Mouse (Mus musculus) lung, postnatal 4 days (tissue): Measurements from ENCODE around the gene Tmem44.
A peak's percentile ranks its signal among the peaks of the same experiment; 100 is the strongest.
"Not testable (repeated sequence)": the region's sequence is repeated elsewhere in the genome, so short reads cannot be mapped to it uniquely, and the experiment has no call there.

Source experiments
- DNase-seq, 2 experiments: peaks; one replicate each; pipeline ENCODE4 v3.0.0; 2021

The Tmem44 gene

DNA sequence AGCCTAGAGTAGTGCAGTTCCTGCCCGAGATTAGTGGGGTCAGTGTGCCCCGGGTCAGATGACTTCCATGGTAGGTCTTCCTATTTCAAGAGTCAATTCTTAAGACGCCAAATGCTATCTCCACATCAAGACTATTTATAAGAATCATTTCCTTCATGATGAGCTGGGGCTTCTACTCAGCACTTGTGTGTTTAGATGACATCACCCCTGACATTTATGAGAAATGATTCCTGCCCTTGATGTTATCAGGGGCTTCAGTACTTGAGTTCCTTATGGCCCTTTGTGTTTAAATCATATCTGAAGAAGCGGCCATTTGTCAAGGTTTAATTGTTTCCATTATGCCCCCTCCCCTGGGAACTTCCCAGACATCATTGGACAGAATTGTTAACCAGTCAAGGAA is 58.9 kb downstream of the Tmem44 start:
- no peak for DNase-seq

- DNase-seq, result no peak
Measured at GRCm38 (mm10) chr16:30490791-30491190, 59.9 kb downstream of the Tmem44 start.

DNA sequence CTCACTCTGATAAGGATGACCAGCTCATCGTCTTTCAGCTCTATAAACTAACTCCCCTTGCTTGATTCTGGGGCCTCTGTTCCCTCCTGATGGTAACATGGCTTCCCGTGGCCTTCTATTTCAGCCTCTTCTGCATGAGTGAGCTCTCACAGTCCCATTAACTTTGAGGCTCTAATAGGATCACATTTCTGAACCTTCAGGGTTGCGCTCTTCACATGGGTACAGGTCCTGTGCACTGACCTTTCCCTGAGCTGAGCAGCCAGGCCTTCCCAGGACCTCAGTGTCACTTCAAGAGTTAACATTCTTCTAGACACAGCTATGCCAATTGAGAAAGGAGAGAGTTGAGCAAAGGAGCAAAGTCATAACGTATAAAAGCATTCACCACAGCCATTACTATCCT is 60.3 kb downstream of the Tmem44 start:
- DNase-seq, result no peak

- no peak for DNase-seq
Measured at GRCm38 (mm10) chr16:30489662-30490061, 61.0 kb downstream of the Tmem44 start.

DNA sequence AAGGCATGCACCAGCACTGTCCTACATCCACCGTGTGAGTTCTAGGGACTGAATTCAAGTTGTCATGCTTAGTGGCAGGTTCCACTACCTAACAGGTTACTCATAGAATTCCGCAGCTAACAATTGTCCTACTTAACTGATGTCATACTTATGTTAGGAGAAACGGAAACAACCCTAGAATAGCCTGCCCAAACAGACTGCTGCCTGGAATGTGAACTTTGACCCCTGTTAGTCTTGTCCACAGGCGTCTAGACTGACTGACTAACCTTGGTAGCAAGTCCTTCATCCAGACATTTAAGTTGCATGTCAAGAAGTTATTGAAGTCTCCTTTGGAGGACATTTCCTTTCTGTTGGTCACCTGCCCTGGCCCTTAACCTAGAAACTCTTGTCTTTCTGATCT is 64.1 kb downstream of the Tmem44 start:
- DNase-seq, result no peak

GRCm38 (mm10) chr16:30477791-30478190 is 72.9 kb downstream of the Tmem44 start:
- DNase-seq, result no peak

DNA sequence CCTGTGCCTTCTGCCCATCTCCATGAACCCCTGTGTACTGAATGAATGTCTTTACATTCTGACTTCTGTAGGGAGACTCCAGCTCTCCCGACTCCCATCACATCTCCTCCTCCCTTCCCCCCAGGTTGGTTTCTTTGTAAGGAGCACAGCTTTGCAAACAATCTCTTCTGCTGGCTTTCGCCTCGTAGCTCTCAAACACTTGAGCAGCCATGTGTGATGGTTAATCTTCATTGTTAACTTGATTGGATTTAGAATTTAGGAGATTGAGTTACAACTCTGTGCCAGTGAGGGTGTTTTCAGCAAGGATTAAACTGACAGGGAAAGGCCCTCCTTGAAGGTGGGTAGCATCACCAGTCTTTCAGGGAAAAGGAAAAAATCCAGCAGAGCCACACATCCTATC is 73.6 kb downstream of the Tmem44 start:
- no peak for DNase-seq

- peak in 1 of 2 experiments; percentile 22 for DNase-seq
Measured at GRCm38 (mm10) chr16:30475633-30476461, 74.8 kb downstream of the Tmem44 start.

- DNase-seq, result no peak
Measured at GRCm38 (mm10) chr16:30472447-30472846, 78.2 kb downstream of the Tmem44 start.

- no peak for DNase-seq
Measured at GRCm38 (mm10) chr16:30471912-30472311, 78.7 kb downstream of the Tmem44 start.

DNA sequence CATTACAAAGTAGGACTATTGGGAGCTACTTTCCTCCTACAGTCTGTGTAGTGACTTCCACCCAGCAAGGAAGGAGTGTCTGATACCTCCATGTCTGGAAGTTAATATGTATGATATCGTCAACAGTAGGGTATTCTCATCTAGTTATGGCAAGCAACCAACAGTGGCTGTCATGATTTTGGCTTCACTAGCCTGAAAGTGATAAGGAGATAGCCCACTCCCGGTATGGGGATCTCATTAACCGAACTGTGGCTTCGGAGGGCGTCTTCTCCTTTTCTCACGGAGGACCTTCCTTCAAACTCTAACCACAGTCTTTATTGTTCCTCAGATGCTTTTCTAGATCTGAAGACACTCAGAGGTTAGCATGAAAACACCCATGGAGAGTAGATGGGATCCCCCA is 81.7 kb downstream of the Tmem44 start:
- no peak for DNase-seq

- peak; percentile 16 to 28 for DNase-seq
Measured at GRCm38 (mm10) chr16:30465680-30466298, 84.9 kb downstream of the Tmem44 start.

GRCm38 (mm10) chr16:30464742-30465141 is 85.9 kb downstream of the Tmem44 start:
- DNase-seq, result not testable (repeated sequence)
